Mouse (Mus musculus) left cerebral cortex, adult 2 months (tissue): ENCODE results near the gene Taf5l. TPM values are rescaled to one million over a fixed set of nuclear protein-coding genes. Genes with fewer than 3 reads are reported as not detected.
A peak's percentile ranks its signal among the peaks of the same experiment; 100 is the strongest.
"Not testable (repeated sequence)": the region's sequence is repeated elsewhere in the genome, so short reads cannot be mapped to it uniquely, and the experiment has no call there.

Experiments used
- DNase-seq, 2 experiments: peaks; one replicate each; pipeline ENCODE4 v3.0.0; 2021 to 2022; ENCODE audit warnings: low spot score in 2 of 2, mixed read lengths in 1 of 2; ENCODE audit errors: extremely low spot score in 1 of 2
- H3K27ac ChIP-seq: fragments of 200-600 bp; 2 replicates; pipeline ENCODE4 v1.8.1; 2022
- H3K4me3 ChIP-seq: fragments of 200-600 bp; 2 replicates; pipeline ENCODE4 v1.8.1; 2022
- CTCF ChIP-seq: fragments of 200-600 bp; IDR thresholded peaks from 2 replicates; pipeline ENCODE4 v1.8.1; 2022; ENCODE audit warnings: antibody characterized with exemption, mild to moderate bottlenecking, moderate library complexity
- intact Hi-C: fragments of 180-260 bp; cut with DNase I; formaldehyde crosslinking; loops from one replicate; pipeline ENCODE4 v1.15.1; 2025
- total RNA-seq, 2 experiments: library from RNA; stranded (reverse); gene quantifications; 2 replicates each; pipeline ENCODE4 v1.2.3; 2021

Taf5l gene
- total RNA-seq, 2 experiments from 2014 or later = 22.8 to 24.2 TPM

GRCm38 (mm10) chr8:124044421-124044820 is 23.2 kb upstream of the Taf5l start:
- no peak for TF ChIP-seq CTCF
- intact Hi-C loops = no loop called here
- no peak overlapping the region for H3K4me3 ChIP-seq
- no peak overlapping the region for H3K27ac ChIP-seq
- no peak for DNase-seq

GRCm38 (mm10) chr8:124042201-124042600 is 21.0 kb upstream of the Taf5l start:
- TF ChIP-seq CTCF = no peak
- no peak for DNase-seq
- intact Hi-C loops = no loop called here
- Histone ChIP-seq H3K4me3 (no peak overlapping the region), H3K27ac (no peak overlapping the region)

GRCm38 (mm10) chr8:124039351-124039750 is 18.2 kb upstream of the Taf5l start:
- Histone ChIP-seq H3K27ac (no peak overlapping the region), H3K4me3 (no peak overlapping the region)
- DNase-seq = no peak
- TF ChIP-seq CTCF = no peak
- intact Hi-C loops = no loop called here

- TF ChIP-seq CTCF = no peak
- no peak overlapping the region for H3K4me3 ChIP-seq
- no peak overlapping the region for H3K27ac ChIP-seq
- intact Hi-C loops = no loop called here
- no peak for DNase-seq
These were observed 16.9 kb upstream of the Taf5l start for GRCm38 (mm10) chr8:124038121-124038520.

- Histone ChIP-seq H3K27ac (no peak overlapping the region), H3K4me3 (no peak overlapping the region)
- DNase-seq = no peak
- intact Hi-C loops = no loop called here
- peak; percentile 27 for TF ChIP-seq CTCF
These were observed 12.2 kb upstream of the Taf5l start for GRCm38 (mm10) chr8:124033400-124033799.

- no peak overlapping the region for H3K4me3 ChIP-seq
- no peak for DNase-seq
- no peak overlapping the region for H3K27ac ChIP-seq
- no peak for TF ChIP-seq CTCF
- intact Hi-C loops = no loop called here
These were observed 6.6 kb upstream of the Taf5l start for GRCm38 (mm10) chr8:124027831-124028230.

GRCm38 (mm10) chr8:124026265-124026664 is 5.1 kb upstream of the Taf5l start:
- H3K4me3 ChIP-seq, DNase-seq, H3K27ac ChIP-seq, intact Hi-C loops: not testable (repeated sequence)

- TF ChIP-seq CTCF = no peak
- Histone ChIP-seq H3K4me3 (peak overlapping the region; percentile 90), H3K27ac (peak overlapping the region; percentile 93)
- peak; percentile 35 to 53 for DNase-seq
- intact Hi-C loops = loop anchor here (1.0 to 5.0 kb wide), 3 partner anchors 37 to 927 kb away; partner anchors contain the start of genes Abcb10, Egln1 and Nup133
These were observed 559 bp downstream of the Taf5l start for GRCm38 (mm10) chr8:124020439-124021236.

- intact Hi-C loops = loop anchor here (2.0 to 5.0 kb wide), 2 partner anchors 71 to 928 kb away; partner anchors contain the start of genes Egln1 and Nup133
- Histone ChIP-seq H3K4me3 (peak overlapping the region; percentile 90), H3K27ac (no peak overlapping the region)
- TF ChIP-seq CTCF = no peak
- DNase-seq = no peak
These were observed 1.4 kb downstream of the Taf5l start for GRCm38 (mm10) chr8:124019782-124020181.

- DNase-seq = no peak
- intact Hi-C loops = no loop called here
- no peak for TF ChIP-seq CTCF
- Histone ChIP-seq H3K27ac (no peak overlapping the region), H3K4me3 (no peak overlapping the region)
These were observed 6.4 kb downstream of the Taf5l start for GRCm38 (mm10) chr8:124014751-124015150.

GRCm38 (mm10) chr8:124014299-124014698 is 6.9 kb downstream of the Taf5l start:
- H3K27ac ChIP-seq, DNase-seq, H3K4me3 ChIP-seq, intact Hi-C loops: not testable (repeated sequence)

- no peak for DNase-seq
- H3K27ac ChIP-seq = no peak overlapping the region
- H3K4me3 ChIP-seq = no peak overlapping the region
- TF ChIP-seq CTCF = no peak
- intact Hi-C loops = no loop called here
These were observed 9.1 kb downstream of the Taf5l start for GRCm38 (mm10) chr8:124011989-124012586.
